Mouse (Mus musculus) gastrocnemius, adult 8-10 months (tissue): ENCODE data around the gene Lamc1. TPM values are rescaled to one million over a fixed set of nuclear protein-coding genes. Genes with fewer than 3 reads are reported as not detected.

Experiments used
- DNase-seq, 2 experiments: peaks; one replicate each; pipeline ENCODE4 v3.0.0; 2022; ENCODE audit warnings: low spot score in 2 of 2
- total RNA-seq, 4 experiments: library from RNA; stranded (reverse); gene quantifications; 2 replicates each; pipeline ENCODE4 v1.2.4; 2022

The Lamc1 gene
- total RNA-seq, 4 experiments from 2014 or later, result 34.7 to 54.8 (median 46.8) TPM

GRCm38 (mm10) chr1:153191943-153192329, 140.7 kb downstream of the Lamc1 start:
- no peak for DNase-seq

DNA sequence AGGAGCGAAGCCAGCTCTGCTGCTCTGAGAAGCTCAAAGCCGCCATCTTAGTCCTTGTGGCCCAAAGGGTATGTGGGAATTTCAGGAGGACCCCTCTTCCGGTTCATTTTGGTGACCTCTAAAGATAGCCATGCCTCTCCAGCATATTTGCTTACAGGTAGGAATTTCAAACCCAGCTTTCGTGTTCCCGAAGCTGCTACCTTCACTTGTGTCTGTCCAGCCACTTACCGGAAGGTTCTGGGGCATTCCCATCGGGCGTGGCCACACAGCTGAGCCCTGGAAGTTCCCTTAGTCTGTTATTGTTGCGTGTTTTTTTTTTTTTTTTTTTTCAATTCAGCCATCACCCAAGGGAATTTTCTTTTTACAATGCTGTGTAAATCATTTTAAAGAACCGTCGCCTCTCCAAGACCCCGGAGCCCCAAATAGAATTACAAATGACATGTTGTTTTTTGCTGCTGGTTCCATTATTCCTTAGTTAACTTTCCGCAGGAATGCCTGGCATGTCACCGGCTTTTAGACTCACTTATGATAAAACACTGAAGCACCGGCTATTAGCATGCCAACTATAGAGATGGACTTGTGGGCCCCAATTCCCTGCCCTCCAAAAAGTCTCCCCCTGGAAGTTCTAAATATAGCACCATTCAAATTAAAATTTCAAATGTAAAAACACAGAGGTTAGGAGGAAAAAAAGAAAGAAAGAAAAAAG, 141.2 kb downstream of the Lamc1 start:
- no peak for DNase-seq

DNA sequence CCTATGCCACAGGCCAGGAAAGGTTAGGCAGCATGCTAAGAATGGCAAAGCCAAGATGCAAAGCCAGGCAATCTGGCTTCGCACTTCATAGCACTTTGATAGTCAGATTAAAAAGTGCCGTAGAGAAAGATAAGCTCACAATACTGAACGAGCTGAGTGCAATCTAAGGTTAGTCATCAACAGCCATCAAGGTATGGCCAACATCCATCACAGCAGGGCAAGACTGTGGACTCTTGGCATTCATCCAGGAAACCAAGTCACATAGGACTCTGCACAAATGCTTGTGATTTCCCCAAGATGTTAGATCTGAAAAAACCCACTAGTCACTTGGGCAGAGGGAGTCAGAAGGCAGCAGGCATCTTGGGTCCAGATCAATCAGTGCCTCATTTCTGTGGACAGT, 144.5 kb downstream of the Lamc1 start:
- no peak for DNase-seq

- DNase-seq, result no peak
Measured at GRCm38 (mm10) chr1:153185828-153186803, 146.5 kb downstream of the Lamc1 start, which contains the start of gene Lamc2. TSS of gene Lamc2 (minus strand) at chr1:153186447.

DNA sequence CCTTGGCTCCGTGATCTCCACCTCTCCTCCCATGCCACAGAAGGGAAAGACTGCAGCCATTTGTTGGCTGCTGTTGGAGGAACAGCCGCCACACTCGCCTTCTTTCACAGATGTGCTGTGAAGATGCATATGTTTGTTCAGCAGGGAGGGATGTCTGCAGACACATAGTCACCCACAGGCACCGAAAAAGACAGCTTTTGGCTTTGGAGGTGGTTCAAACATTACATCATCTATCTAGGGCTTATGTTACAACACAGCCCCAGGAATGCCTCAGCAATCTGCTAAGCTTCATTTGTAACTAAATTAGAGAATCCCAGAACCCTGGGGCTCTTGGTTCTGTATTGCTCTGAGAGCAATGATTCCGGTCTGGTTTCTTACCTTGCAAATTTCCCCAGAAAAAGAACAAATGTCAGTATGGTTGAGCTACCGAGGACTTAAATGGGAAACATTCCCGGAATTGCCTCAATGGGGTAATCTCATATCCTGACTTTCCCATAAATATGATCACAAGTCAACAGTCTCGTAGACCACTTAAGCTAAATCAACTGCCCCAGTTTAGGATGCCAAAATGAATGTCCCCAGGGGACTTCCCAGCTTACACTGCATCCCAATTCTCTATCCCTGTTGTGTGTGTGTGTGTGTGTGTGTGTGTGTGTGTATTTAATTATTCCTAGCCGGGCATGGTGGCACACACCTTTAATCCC, 151.8 kb downstream of the Lamc1 start:
- DNase-seq, result no peak

GRCm38 (mm10) chr1:153180160-153180559, 152.4 kb downstream of the Lamc1 start:
- no peak for DNase-seq

GRCm38 (mm10) chr1:153174801-153175200, 157.8 kb downstream of the Lamc1 start:
- peak in 1 of 2 experiments; percentile 60 for DNase-seq

- no peak for DNase-seq
Measured at GRCm38 (mm10) chr1:153173276-153173675, 159.3 kb downstream of the Lamc1 start.

- DNase-seq, result no peak
Measured at GRCm38 (mm10) chr1:153172291-153172731, 160.3 kb downstream of the Lamc1 start.

GRCm38 (mm10) chr1:153171011-153171410, 161.6 kb downstream of the Lamc1 start:
- no peak for DNase-seq

Other genes with a start within 250 kb of the Lamc1 start
- gene Lamc2, start 146.3 kb downstream of the Lamc1 start, total RNA-seq, result 1 to 10 TPM; 1.8 to 4.9 (median 3.0) TPM
- not detected for gene Shcbp1l, start 92.4 kb upstream of the Lamc1 start, total RNA-seq
- 10 to 100 TPM; 18.8 to 23.4 (median 20.3) TPM for gene Dhx9, start 154.9 kb upstream of the Lamc1 start, total RNA-seq
- 1 to 10 TPM; 1.6 to 2.7 (median 1.8) TPM for gene Npl, start 217.3 kb upstream of the Lamc1 start, total RNA-seq